8 mouse cellular contexts compared by ENCODE assay signal in the genomic region with DNA sequence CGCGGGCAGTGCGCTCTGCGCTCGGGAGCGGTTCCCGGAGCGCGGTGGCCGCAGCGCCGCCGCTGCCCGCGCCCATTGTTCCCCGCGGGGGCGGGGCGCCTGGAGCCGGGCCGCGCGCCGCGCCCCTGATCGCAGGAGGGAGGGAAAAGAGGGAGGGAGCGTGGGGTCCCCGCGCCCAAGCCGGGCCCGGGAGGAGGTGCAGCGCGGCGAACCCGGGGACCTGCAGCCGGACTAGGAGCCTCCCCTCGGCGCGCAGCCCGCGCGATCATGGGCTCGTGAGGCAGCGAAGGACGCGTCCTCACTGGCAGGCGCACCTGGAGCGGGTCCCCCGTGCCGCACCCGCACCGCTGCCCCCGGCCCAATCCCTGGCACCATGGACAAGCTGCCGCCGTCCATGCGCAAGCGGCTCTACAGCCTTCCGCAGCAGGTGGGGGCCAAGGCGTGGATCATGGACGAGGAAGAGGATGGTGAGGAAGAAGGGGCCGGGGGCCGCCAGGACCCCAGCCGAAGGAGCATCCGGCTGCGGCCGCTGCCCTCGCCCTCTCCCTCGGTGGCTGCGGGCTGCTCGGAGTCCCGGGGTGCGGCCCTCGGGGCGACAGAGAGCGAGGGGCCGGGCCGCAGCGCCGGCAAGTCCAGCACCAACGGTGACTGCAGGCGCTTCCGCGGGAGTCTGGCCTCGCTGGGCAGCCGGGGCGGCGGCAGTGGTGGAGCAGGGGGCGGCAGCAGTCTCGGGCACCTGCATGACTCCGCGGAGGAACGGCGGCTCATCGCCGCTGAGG. TPM values are rescaled to one million over a fixed set of nuclear protein-coding genes. Genes with fewer than 3 reads are reported as not detected.
DNase-seq lines count a peak whose midpoint lies in the region; ATAC-seq lines count a peak whose summit lies in the region.

TSS of gene Hcn4 (plus strand) at position 274 of the 779 bp plus-strand sequence.

- peak; percentile 18; the same call in 1 of the 2 replicates for ATAC-seq in kidney, embryonic 14.5 days (ENCODE audit: low FRiP score, low TSS enrichment)
- peak; percentile 50 for ATAC-seq in intestine, embryonic 15.5 days
- ATAC-seq in midbrain, embryonic 15.5 days (replicated peaks): peak; percentile 59
- no peak for ATAC-seq in activated CD4-positive, CD25-positive, alpha-beta regulatory T cell, adult 4 months

- no peak for DNase-seq in kidney, postnatal 25 days
- peak; percentile 40 for DNase-seq in Muller cell, postnatal 12 days (ENCODE audit: inconsistent ontology term)
- DNase-seq in embryo, embryonic 9.5 days (ENCODE audit: extremely low spot score): peak; percentile 49
- no peak for DNase-seq in spleen, adult 18-20 months

- H3K4me1 ChIP-seq in kidney, embryonic 14.5 days (ENCODE audit: control insufficient read depth, insufficient read depth, low read length): 0 out of 2 replicates have a peak, but pooled peaks cover 5% of the 10 kb centered on the region
- peaks cover 12% of the 10 kb centered on the region for H3K4me1 ChIP-seq in intestine, embryonic 15.5 days (replicated peaks)
- H3K4me1 ChIP-seq in midbrain, embryonic 15.5 days: peaks cover 55% of the 10 kb centered on the region

- H3K27me3 ChIP-seq in kidney, embryonic 14.5 days (ENCODE audit: control insufficient read depth, insufficient read depth, low read length): peaks cover 49% of the 10 kb centered on the region
- H3K27me3 ChIP-seq in intestine, embryonic 15.5 days (replicated peaks): peaks cover 59% of the 10 kb centered on the region
- 0 out of 2 replicates have a peak, but pooled peaks cover 7% of the 10 kb centered on the region for H3K27me3 ChIP-seq in midbrain, embryonic 15.5 days (replicated peaks)

- H3K36me3 ChIP-seq in kidney, embryonic 14.5 days (ENCODE audit: control insufficient read depth, insufficient read depth, low read length): no peaks in the 10 kb centered on the region
- H3K36me3 ChIP-seq in intestine, embryonic 15.5 days: no peaks in the 10 kb centered on the region
- no peaks in the 10 kb centered on the region for H3K36me3 ChIP-seq in midbrain, embryonic 15.5 days (replicated peaks)

- under 1% methylated on average over 88 of the region's 95 CpGs for WGBS in kidney, embryonic 14.5 days
- under 1% methylated on average over 90 of the region's 95 CpGs for WGBS in intestine, embryonic 15.5 days
- 0% methylated on average over 85 of the region's 95 CpGs for WGBS in midbrain, embryonic 15.5 days

- peak within 1 kb of the TSS; percentile 99 for H3K4me2 ChIP-seq in kidney, embryonic 14.5 days (replicated peaks; ENCODE audit: low read depth, low read length)
- peak within 1 kb of the TSS; percentile 100 for H3K4me2 ChIP-seq in intestine, embryonic 15.5 days (replicated peaks)
- H3K4me2 ChIP-seq in midbrain, embryonic 15.5 days: peak within 1 kb of the TSS; percentile 74

- peak within 1 kb of the TSS; percentile 65 for H3K9ac ChIP-seq in kidney, embryonic 14.5 days (ENCODE audit: low read depth, low read length)
- H3K9ac ChIP-seq in intestine, embryonic 15.5 days: peak within 1 kb of the TSS; percentile 58
- peak within 1 kb of the TSS; percentile 89 for H3K9ac ChIP-seq in midbrain, embryonic 15.5 days

- no peak within 1 kb of the TSS for H3K27ac ChIP-seq in kidney, embryonic 14.5 days (ENCODE audit: low read depth, low read length)
- H3K27ac ChIP-seq in intestine, embryonic 15.5 days: peak within 1 kb of the TSS; percentile 30
- peak within 1 kb of the TSS; percentile 95 for H3K27ac ChIP-seq in midbrain, embryonic 15.5 days

- peak within 1 kb of the TSS; percentile 60 for H3K4me3 ChIP-seq in kidney, embryonic 14.5 days (ENCODE audit: low read length)
- peak within 1 kb of the TSS; percentile 65 for H3K4me3 ChIP-seq in intestine, embryonic 15.5 days (replicated peaks)
- H3K4me3 ChIP-seq in midbrain, embryonic 15.5 days: peak within 1 kb of the TSS; percentile 90

- no peaks in the 10 kb centered on the region for H3K9me3 ChIP-seq in kidney, embryonic 14.5 days (ENCODE audit: control insufficient read depth, low read length)
- no peaks in the 10 kb centered on the region for H3K9me3 ChIP-seq in intestine, embryonic 15.5 days
- no peaks in the 10 kb centered on the region for H3K9me3 ChIP-seq in midbrain, embryonic 15.5 days

RNA-seq across cellular contexts. Expression of gene Hcn4, which starts in this region (rescaled TPM):
- 0.36 and 0.51 TPM in 2 replicates for polyA plus RNA-seq in kidney, embryonic 14.5 days (2014; fragmentation: Nextera tagmentation; extraction: Ambion mirVana)
- polyA plus RNA-seq in intestine, embryonic 15.5 days (2015; fragmentation: Nextera tagmentation; extraction: Ambion mirVana): 0.24 and 0.25 TPM in 2 replicates
- 4.7 and 5.1 TPM in 2 replicates for polyA plus RNA-seq in midbrain, embryonic 15.5 days (2015; fragmentation: Nextera tagmentation; extraction: Ambion mirVana)
- polyA plus RNA-seq in activated CD4-positive, CD25-positive, alpha-beta regulatory T cell, adult 4 months (2017; shearing (Covaris generic)): not detected

Comparison
In these comparisons a context has a peak if more than half of its experiments do, and no peak if none do; other contexts are left out.
1. Peak in ATAC-seq, H3K4me3 ChIP-seq, H3K9ac ChIP-seq and H3K4me2 ChIP-seq in kidney, embryonic 14.5 days; RNA of the gene not detected or under 1 TPM.
2. Peak in ATAC-seq, H3K4me3 ChIP-seq, H3K27ac ChIP-seq, H3K9ac ChIP-seq and H3K4me2 ChIP-seq in intestine, embryonic 15.5 days; RNA of the gene not detected or under 1 TPM.
3. DNase-seq: peak in Muller cell, postnatal 12 days (single experiment) and embryo, embryonic 9.5 days (single experiment); none in kidney, postnatal 25 days (0 of 2) and spleen, adult 18-20 months (0 of 2).
4. Peak in every context shown above with its lines, with median percentiles within 50 percentile points of each other: H3K4me2 ChIP-seq, H3K4me3 ChIP-seq and H3K9ac ChIP-seq.